Mouse (Mus musculus): Measurements from ENCODE around the gene Cd8a.

- TF ChIP-seq CTCF (IDR thresholded peaks at IDR 0.05; ENCODE audit: low read depth) (no peak), EP300 (IDR thresholded peaks at IDR 0.05; ENCODE audit: low read depth) (no peak)
Measured at GRCm38 (mm10) chr6:71420848-71421247, 47.6 kb downstream of the Cd8a start.
